Mouse (Mus musculus) liver, postnatal 0 days (tissue): Measurements from ENCODE around the gene Ankdd1a.

Experiments used
- CTCF ChIP-seq: sonication (generic); IDR thresholded peaks from 2 replicates; pipeline ENCODE4 v1.5.1; 2016; ENCODE audit warnings: antibody characterized with exemption, low read depth
- EP300 ChIP-seq: IDR thresholded peaks from 2 replicates; pipeline ENCODE4 v1.6.1; 2016; ENCODE audit warnings: antibody characterized with exemption, low read depth, mild to moderate bottlenecking

- no peak for TF ChIP-seq CTCF
- no peak; the same call in 1 of the 2 replicates for TF ChIP-seq EP300
Measured at GRCm38 (mm10) chr9:65529659-65530058, 9.7 kb upstream of the Ankdd1a start.
